Mouse (Mus musculus) G1E (cell line): ENCODE data around the gene Actn4. TPM values are rescaled to one million over a fixed set of nuclear protein-coding genes. Genes with fewer than 3 reads are reported as not detected.

Source experiments
- ATAC-seq: 2 replicates; pipeline ENCODE4 v1.8.0; 2016; ENCODE audit warnings: mild to moderate bottlenecking; ENCODE audit not compliant: insufficient number of reproducible peaks, poor library complexity, low FRiP score, severe bottlenecking; ENCODE audit errors: extremely low read depth
- DNase-seq: peaks from one replicate; pipeline ENCODE4 v3.0.0; 2012; ENCODE audit warnings: low spot score
- H3K27me3 ChIP-seq: 2 replicates; pipeline ENCODE4 v1.6.1; 2012; ENCODE audit warnings: mild to moderate bottlenecking, low read length, inconsistent platforms; ENCODE audit not compliant: insufficient read depth
- H3K36me3 ChIP-seq: replicated peaks from 2 replicates; pipeline ENCODE3; 2012; ENCODE audit warnings: mild to moderate bottlenecking, inconsistent platforms
- H3K4me1 ChIP-seq: 2 replicates; pipeline ENCODE4 v1.6.1; 2012; ENCODE audit warnings: low read depth, low read length, inconsistent platforms, mixed read lengths; ENCODE audit not compliant: insufficient read depth
- H3K4me3 ChIP-seq: 2 replicates; pipeline ENCODE4 v1.5.1; 2012; ENCODE audit warnings: low read depth, mild to moderate bottlenecking, inconsistent platforms, low read length, moderate library complexity, mixed read lengths
- H3K9me3 ChIP-seq: replicated peaks from 2 replicates; pipeline ENCODE4 v1.6.1; 2012; ENCODE audit warnings: inconsistent platforms
- CTCF ChIP-seq: IDR thresholded peaks from 2 replicates; pipeline ENCODE4 v1.5.1; 2012; ENCODE audit warnings: low read depth, low read length, inconsistent platforms, mixed read lengths
- GATA1 ChIP-seq: IDR thresholded peaks from 2 replicates; pipeline ENCODE4 v1.6.1; 2012; ENCODE audit warnings: borderline replicate concordance, low read length, inconsistent platforms, mixed read lengths
- GATA2 ChIP-seq: IDR thresholded peaks from 2 replicates; pipeline ENCODE4 v1.6.1; 2012; ENCODE audit warnings: low read depth, low read length, inconsistent platforms, borderline replicate concordance
- POLR2AphosphoS5 ChIP-seq: IDR thresholded peaks from 2 replicates; pipeline ENCODE4 v1.6.1; 2012; ENCODE audit warnings: low read depth, low read length, inconsistent platforms; ENCODE audit not compliant: insufficient replicate concordance
- TAL1 ChIP-seq: conservative IDR thresholded peaks from 2 replicates; pipeline ENCODE4 v1.6.1; 2012; ENCODE audit warnings: low read depth, low read length, inconsistent platforms, mixed read lengths
- polyA plus RNA-seq: library from polyadenylated mRNA; stranded (reverse); fragments of >175 nt; gene quantifications from 2 replicates; pipeline ENCODE4 v1.2.3, GENCODE M21; 2012
- total RNA-seq, 2 experiments: library from RNA; stranded (forward) in 1 of 2; stranded (reverse) in 1 of 2; fragments of 200-1000 nt in 1 of 2; fragments of >200 nt in 1 of 2; fragmentation: Nextera tagmentation in 1 of 2; gene quantifications; 2 replicates each; pipeline ENCODE4 v1.2.3; 2014 to 2017

Actn4 gene
- total and polyA plus RNA-seq, 3 experiments = 28.1 to 260 (median 121) TPM

- Histone ChIP-seq H3K36me3 (peaks cover 49% of the 10 kb centered on the region), H3K4me3 (no peak overlapping the region), H3K4me1 (peaks cover 78% of the 10 kb centered on the region), H3K9me3 (no peaks in the 10 kb centered on the region), H3K27me3 (no peaks in the 10 kb centered on the region)
- no peak for DNase-seq
- no peak for TF ChIP-seq GATA2
- no peak for TF ChIP-seq CTCF
- no peak for TF ChIP-seq GATA1
- no peak for TF ChIP-seq TAL1
- TF ChIP-seq POLR2AphosphoS5 = no peak
- ATAC-seq = no peak
These were observed 4.0 kb downstream of the Actn4 start for GRCm38 (mm10) chr7:28957997-28958725.

- ATAC-seq (no peak), DNase-seq (no peak)
- Histone ChIP-seq H3K36me3 (peaks cover 53% of the 10 kb centered on the region), H3K9me3 (no peaks in the 10 kb centered on the region), H3K27me3 (no peaks in the 10 kb centered on the region), H3K4me1 (peaks cover 74% of the 10 kb centered on the region), H3K4me3 (no peak overlapping the region)
- TF ChIP-seq GATA1 = no peak
These were observed 4.9 kb downstream of the Actn4 start for GRCm38 (mm10) chr7:28957286-28957685.

- H3K4me3 ChIP-seq = no peak overlapping the region
- DNase-seq (no peak), ATAC-seq (no peak)
- no peaks in the 10 kb centered on the region for H3K27me3 ChIP-seq
- no peaks in the 10 kb centered on the region for H3K9me3 ChIP-seq
- peaks cover 77% of the 10 kb centered on the region for H3K4me1 ChIP-seq
- peaks cover 63% of the 10 kb centered on the region for H3K36me3 ChIP-seq
- TF ChIP-seq CTCF = no peak
- TF ChIP-seq POLR2AphosphoS5 = no peak
- no peak for TF ChIP-seq GATA1
- TF ChIP-seq TAL1 = no peak
- no peak for TF ChIP-seq GATA2
These were observed 5.9 kb downstream of the Actn4 start for GRCm38 (mm10) chr7:28956270-28956669.

GRCm38 (mm10) chr7:28955295-28955897 is 6.7 kb downstream of the Actn4 start:
- DNase-seq (no peak), ATAC-seq (no peak)
- Histone ChIP-seq H3K4me3 (no peak overlapping the region), H3K4me1 (peaks cover 73% of the 10 kb centered on the region), H3K36me3 (peaks cover 70% of the 10 kb centered on the region), H3K9me3 (no peaks in the 10 kb centered on the region), H3K27me3 (no peaks in the 10 kb centered on the region)
- TF ChIP-seq GATA2 = no peak
- no peak for TF ChIP-seq TAL1
- no peak for TF ChIP-seq GATA1
- TF ChIP-seq POLR2AphosphoS5 = no peak

- ATAC-seq (no peak), DNase-seq (no peak)
- Histone ChIP-seq H3K9me3 (no peaks in the 10 kb centered on the region), H3K36me3 (peaks cover 72% of the 10 kb centered on the region), H3K4me3 (no peak overlapping the region), H3K4me1 (peaks cover 69% of the 10 kb centered on the region), H3K27me3 (no peaks in the 10 kb centered on the region)
- TF ChIP-seq GATA1 (no peak), TAL1 (no peak), CTCF (no peak), GATA2 (no peak), POLR2AphosphoS5 (no peak)
These were observed 7.4 kb downstream of the Actn4 start for GRCm38 (mm10) chr7:28954773-28955172.

GRCm38 (mm10) chr7:28953476-28954376 is 8.4 kb downstream of the Actn4 start:
- ATAC-seq = peak; percentile 54
- H3K4me3 ChIP-seq = no peak overlapping the region
- peaks cover 73% of the 10 kb centered on the region for H3K36me3 ChIP-seq
- peak; percentile 33 for DNase-seq
- H3K4me1 ChIP-seq = peaks cover 64% of the 10 kb centered on the region
- no peaks in the 10 kb centered on the region for H3K9me3 ChIP-seq
- no peaks in the 10 kb centered on the region for H3K27me3 ChIP-seq
- TF ChIP-seq GATA1 = no peak
- peak; percentile 41; the same call in 1 of the 2 replicates for TF ChIP-seq TAL1
